Mouse (Mus musculus): ENCODE data around the gene Fitm1. TPM values are rescaled to one million over a fixed set of nuclear protein-coding genes. Genes with fewer than 3 reads are reported as not detected.
A peak's percentile ranks its signal among the peaks of the same experiment; 100 is the strongest.

Gene Fitm1
- polyA plus RNA-seq, 1 experiment from 2014 or later: 0.23 TPM

DNA sequence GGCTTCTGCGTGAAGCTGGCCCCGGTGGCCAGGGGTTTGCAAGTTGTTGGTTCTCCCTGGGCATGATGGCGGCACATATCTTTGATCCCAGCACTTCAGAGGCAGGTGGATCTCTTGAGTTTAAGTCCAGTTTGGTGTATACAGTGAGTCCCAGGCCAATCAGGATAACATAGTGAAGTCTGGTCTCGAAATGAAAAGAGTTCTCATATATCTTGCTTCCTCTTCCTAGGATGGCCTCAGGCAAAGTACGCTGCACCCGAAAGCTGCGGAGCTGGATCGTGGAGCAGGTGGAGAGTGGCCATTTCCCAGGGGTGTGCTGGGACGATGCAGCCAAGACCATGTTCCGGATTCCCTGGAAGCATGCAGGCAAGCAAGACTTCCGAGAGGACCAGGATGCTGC lies 29.4 kb downstream of the Fitm1 start:
- H3K9me3 ChIP-seq: no peaks in the 10 kb centered on the region
- 94% methylated on average over 11 of the region's 11 CpGs for WGBS
- peaks cover 57% of the 10 kb centered on the region for H3K36me3 ChIP-seq (replicated peaks)
- H3K4me3 ChIP-seq: no peak overlapping the region
- H3K9ac ChIP-seq: no peak overlapping the region
- peaks cover 8% of the 10 kb centered on the region for H3K4me1 ChIP-seq
- no peak for ATAC-seq (replicated peaks)
- no peak overlapping the region for H3K4me2 ChIP-seq
- H3K27me3 ChIP-seq (replicated peaks): no peaks in the 10 kb centered on the region
- no peak overlapping the region for H3K27ac ChIP-seq

DNA sequence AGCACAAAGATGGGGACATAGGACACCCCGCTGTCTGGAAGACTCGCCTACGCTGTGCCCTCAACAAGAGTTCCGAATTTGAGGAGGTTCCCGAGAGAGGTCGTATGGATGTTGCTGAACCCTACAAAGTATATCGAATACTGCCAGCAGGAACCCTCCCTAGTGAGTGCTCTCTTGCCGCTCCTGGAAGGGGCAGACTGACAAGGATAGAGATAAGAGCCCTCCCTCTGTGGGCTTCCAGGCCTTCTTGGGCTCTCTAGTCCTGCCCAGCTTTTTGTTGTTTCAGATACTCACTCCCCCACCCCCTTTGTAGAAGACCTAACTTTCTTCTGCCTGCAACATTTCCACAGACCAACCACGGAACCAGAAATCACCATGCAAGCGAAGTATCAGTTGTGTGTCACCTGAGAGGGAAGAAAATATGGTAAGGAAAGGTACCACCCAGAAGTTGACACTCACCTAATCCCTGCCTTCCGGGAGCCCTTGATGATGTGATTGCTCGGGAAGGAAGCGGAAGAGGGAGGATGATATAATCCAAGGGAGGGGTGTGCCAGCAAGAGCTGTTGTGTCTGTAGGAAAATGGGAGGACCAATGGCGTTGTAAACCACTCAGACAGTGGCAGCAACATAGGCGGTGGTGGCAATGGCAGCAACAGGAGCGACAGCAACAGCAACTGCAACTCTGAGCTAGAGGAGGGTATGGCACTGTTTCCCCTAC lies 30.5 kb downstream of the Fitm1 start:
- no peak overlapping the region for H3K9ac ChIP-seq
- H3K36me3 ChIP-seq (replicated peaks): peaks cover 49% of the 10 kb centered on the region
- ATAC-seq (replicated peaks): no peak
- H3K4me1 ChIP-seq: peaks cover 8% of the 10 kb centered on the region
- H3K27me3 ChIP-seq (replicated peaks): no peaks in the 10 kb centered on the region
- WGBS: 94% methylated on average over 16 of the region's 16 CpGs
- no peak overlapping the region for H3K27ac ChIP-seq
- H3K9me3 ChIP-seq: no peaks in the 10 kb centered on the region
- H3K4me2 ChIP-seq: no peak overlapping the region
- no peak overlapping the region for H3K4me3 ChIP-seq

DNA sequence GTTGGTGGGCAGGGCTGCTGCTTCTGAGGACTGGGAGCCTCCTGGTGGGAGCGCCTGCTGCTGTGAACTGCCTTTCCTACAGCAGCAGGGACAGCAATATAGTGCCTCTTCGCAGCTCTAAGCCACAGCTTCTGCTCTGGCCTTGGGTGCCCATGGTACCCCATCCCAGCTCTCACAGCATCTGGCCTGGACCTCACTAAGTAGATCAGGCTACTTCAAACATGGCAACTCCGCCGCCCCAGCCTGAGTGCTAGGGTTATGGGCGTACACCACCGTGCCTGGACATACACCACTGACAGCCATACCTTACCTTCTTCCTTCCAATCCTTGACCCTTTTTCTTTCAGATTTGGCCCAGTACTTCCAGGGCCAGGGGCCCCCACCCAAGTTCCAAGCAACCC lies 32.9 kb downstream of the Fitm1 start:
- H3K9ac ChIP-seq: no peak overlapping the region
- WGBS: 98% methylated on average over 6 of the region's 6 CpGs
- H3K4me2 ChIP-seq: no peak overlapping the region
- ATAC-seq (replicated peaks): no peak
- no peaks in the 10 kb centered on the region for H3K9me3 ChIP-seq
- H3K27ac ChIP-seq: no peak overlapping the region
- H3K36me3 ChIP-seq (replicated peaks): peaks cover 32% of the 10 kb centered on the region
- no peak overlapping the region for H3K4me3 ChIP-seq
- no peaks in the 10 kb centered on the region for H3K27me3 ChIP-seq (replicated peaks)
- H3K4me1 ChIP-seq: peaks cover 8% of the 10 kb centered on the region

DNA sequence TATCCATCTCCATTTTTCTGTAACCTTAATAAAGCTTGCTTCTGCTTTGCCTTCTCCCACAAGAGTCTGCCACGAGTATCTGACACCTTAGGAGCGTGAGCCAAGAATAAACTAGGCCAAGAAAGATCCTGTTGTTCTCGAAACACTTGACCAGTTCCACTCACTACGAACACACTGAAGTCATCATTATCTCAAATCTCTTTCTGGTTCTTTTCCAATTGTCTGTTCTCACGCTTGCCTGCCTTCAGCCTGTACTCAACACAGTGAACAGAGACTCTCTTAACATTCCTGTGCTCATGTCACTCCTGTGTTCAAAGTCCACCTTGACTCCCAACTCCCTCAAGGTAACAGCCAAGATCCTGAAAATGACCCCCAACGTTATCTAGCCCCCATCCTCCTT lies 37.9 kb downstream of the Fitm1 start:
- Histone ChIP-seq H3K4me1 (no peaks in the 10 kb centered on the region), H3K27ac (no peak overlapping the region), H3K27me3 (replicated peaks) (no peaks in the 10 kb centered on the region), H3K4me3 (no peak overlapping the region), H3K9ac (no peak overlapping the region), H3K4me2 (no peak overlapping the region), H3K9me3 (no peaks in the 10 kb centered on the region), H3K36me3 (replicated peaks) (peaks cover 13% of the 10 kb centered on the region)
- no peak for ATAC-seq (replicated peaks)
- WGBS: 63% methylated on average over 6 of the region's 6 CpGs

DNA sequence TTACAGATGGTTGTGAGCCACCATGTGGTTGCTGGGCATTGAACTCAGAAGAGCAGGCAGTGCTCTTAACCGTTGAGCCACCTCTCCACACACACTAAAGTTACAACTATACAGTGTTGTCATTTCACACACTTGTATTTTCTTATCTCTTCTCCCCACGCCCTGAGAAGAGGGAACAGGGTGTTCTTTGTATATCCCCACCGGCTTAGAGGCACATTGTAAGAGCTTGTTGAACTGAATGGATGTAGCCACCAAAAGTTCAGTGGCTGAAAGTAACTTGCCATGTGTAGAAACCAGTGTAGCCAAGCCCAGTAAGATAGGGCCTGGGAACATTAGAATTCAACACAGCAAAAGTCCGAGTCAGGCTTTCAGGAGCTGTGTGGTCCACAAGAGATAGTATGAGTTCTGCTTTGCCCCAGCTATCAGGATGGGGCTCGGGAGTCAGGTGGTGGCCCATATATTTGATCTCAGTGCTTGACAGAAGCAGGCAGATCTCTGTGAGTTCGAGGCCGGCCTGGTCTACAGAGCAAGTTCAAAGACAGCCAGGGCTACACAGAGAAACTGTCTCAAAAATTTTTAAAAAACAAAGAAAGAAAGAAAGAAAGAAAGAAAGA lies 39.3 kb downstream of the Fitm1 start:
- whole genome bisulfite sequencing: 81% methylated on average over 7 of the region's 7 CpGs
- no peaks in the 10 kb centered on the region for H3K4me1 ChIP-seq
- ATAC-seq (replicated peaks): no peak

DNA sequence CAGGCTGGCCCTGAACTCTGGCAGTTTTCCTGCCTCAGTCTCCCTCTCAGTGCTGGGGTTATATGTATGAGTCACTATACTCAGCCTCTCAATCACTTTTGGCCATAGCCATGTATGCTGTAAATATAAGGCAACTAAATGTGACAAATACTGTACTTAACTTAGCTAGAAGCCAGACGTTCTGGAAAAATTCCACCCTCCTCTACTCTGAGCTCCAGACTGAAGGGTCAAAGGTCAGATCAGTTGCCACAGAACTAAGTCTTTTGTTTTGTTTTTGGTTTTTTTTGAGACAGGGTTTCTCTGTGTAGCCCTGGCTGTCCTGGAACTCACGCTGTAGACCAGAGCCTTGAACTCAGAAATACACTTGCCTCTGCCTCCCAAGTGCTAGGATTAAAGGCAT lies 40.5 kb downstream of the Fitm1 start:
- ATAC-seq (replicated peaks): no peak
- no peaks in the 10 kb centered on the region for H3K4me1 ChIP-seq
- 60% methylated on average over 2 of the region's 2 CpGs for WGBS

More for the DNA sequence above, 39.3 kb downstream of the Fitm1 start:
- Histone ChIP-seq H3K27ac (no peak overlapping the region), H3K36me3 (replicated peaks) (peaks cover 3% of the 10 kb centered on the region; the same call in 1 of the 2 replicates), H3K9ac (no peak overlapping the region), H3K9me3 (no peaks in the 10 kb centered on the region), H3K27me3 (replicated peaks) (no peaks in the 10 kb centered on the region), H3K4me3 (no peak overlapping the region), H3K4me2 (no peak overlapping the region)

DNA sequence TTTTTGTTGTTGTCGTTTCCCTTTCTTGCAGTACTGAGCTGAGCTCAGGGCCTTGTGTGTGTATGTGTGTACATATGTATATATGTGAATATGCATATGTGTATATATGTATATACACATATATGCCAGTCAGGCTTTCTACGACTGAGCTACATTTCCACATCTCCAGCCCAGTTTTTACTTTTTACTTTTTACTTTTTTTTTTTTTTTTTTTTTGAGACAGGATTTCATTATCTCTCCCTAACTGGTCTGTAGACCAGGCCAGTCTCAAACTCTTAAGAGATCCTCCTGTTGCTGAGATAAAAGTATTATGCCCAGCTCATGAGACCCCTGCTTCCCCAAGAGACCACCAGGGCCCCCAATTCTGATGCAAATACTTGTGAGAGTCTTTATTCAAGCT lies 41.4 kb downstream of the Fitm1 start:
- Histone ChIP-seq H3K9ac (no peak overlapping the region), H3K4me2 (no peak overlapping the region), H3K27me3 (replicated peaks) (no peaks in the 10 kb centered on the region), H3K9me3 (no peaks in the 10 kb centered on the region), H3K4me3 (no peak overlapping the region), H3K36me3 (replicated peaks) (no peaks in the 10 kb centered on the region), H3K27ac (no peak overlapping the region), H3K4me1 (no peaks in the 10 kb centered on the region)
- ATAC-seq (replicated peaks): no peak
- 94% methylated on average over 2 of the region's 2 CpGs for WGBS

More for the DNA sequence above, 40.5 kb downstream of the Fitm1 start:
- Histone ChIP-seq H3K27me3 (replicated peaks) (no peaks in the 10 kb centered on the region), H3K9me3 (no peaks in the 10 kb centered on the region), H3K27ac (no peak overlapping the region), H3K9ac (no peak overlapping the region), H3K4me2 (no peak overlapping the region), H3K36me3 (replicated peaks) (no peaks in the 10 kb centered on the region), H3K4me3 (no peak overlapping the region)

DNA sequence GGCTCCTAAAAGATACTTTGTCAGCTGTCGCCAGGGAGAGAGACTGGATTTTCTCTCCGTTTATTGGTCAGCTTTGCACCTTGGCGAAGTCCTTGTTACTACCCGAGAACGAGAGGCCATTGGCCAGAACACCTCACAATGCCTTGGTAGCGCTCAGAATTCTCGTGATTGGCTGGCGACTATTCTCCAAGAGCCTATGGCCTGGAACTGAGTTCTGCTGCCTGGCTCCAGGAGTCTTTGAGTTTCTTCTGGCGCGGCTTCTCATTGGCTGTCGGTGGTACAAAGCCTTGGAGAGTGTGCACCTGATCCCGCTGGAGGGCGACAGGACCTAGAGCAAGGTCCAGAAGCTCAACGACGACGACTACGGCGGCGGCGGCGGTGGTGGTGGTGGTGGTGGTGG lies 42.4 kb downstream of the Fitm1 start, which contains the start of gene Rec8:
TSS of gene Rec8 (plus strand) at position 216 of the 400 bp plus-strand sequence.
- Histone ChIP-seq H3K9me3 (no peaks in the 10 kb centered on the region), H3K4me1 (no peaks in the 10 kb centered on the region), H3K36me3 (replicated peaks) (no peaks in the 10 kb centered on the region), H3K27me3 (replicated peaks) (no peaks in the 10 kb centered on the region), H3K9ac (no peak within 1 kb of the TSS), H3K4me2 (peak within 1 kb of the TSS; percentile 31), H3K27ac (no peak within 1 kb of the TSS), H3K4me3 (peak within 1 kb of the TSS; percentile 24)
- peak; percentile 77 for ATAC-seq (replicated peaks)
- 21% methylated on average over 21 of the region's 21 CpGs for WGBS

DNA sequence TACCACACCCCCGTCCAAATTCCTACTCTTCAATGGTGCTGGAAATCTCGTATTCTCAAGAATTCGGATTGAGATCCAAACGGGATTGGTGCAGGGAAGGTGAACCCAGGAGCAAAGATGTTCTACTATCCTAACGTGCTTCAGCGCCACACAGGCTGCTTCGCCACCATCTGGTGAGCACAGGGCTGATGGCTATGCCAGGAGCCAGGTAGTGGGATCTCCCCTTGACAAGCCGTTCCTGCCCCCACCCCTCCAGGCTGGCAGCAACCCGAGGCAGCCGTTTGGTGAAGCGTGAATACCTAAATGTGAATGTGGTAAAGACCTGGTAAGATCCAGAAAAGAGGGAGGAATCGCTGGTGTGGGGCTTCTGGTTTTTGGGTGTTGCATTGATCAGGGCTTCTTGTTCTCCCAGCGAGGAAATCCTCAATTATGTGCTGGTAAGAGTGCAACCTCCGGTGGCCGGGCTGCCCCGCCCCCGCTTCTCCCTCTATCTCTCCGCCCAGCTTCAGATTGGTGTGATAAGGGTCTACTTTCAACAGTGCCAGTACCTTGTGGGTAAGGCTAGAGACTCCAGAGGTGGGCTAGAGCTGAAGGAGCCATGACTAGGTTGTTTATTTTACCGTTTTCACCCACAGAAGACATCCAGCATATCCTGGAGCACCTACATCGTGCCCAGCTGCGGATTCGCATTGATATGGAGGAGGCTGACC lies 43.2 kb downstream of the Fitm1 start:
- no peak for ATAC-seq (replicated peaks)
- H3K27me3 ChIP-seq (replicated peaks): no peaks in the 10 kb centered on the region
- H3K4me3 ChIP-seq: peak overlapping the region; percentile 24
- no peaks in the 10 kb centered on the region for H3K36me3 ChIP-seq (replicated peaks)
- H3K9me3 ChIP-seq: no peaks in the 10 kb centered on the region
- H3K9ac ChIP-seq: no peak overlapping the region
- no peaks in the 10 kb centered on the region for H3K4me1 ChIP-seq
- 58% methylated on average over 22 of the region's 22 CpGs for WGBS
- no peak overlapping the region for H3K27ac ChIP-seq
- peak overlapping the region; percentile 31 for H3K4me2 ChIP-seq

Other genes starting within 250 kb of the Fitm1 start
- 20.8 and 21.6 TPM in 2 replicates for gene Dhrs4, start 96.9 kb upstream of the Fitm1 start, polyA plus RNA-seq (2015; fragmentation: Nextera tagmentation; extraction: Ambion mirVana)
- gene Carmil3, start 85.0 kb upstream of the Fitm1 start, polyA plus RNA-seq (2015; fragmentation: Nextera tagmentation; extraction: Ambion mirVana): 32.4 and 36.1 TPM in 2 replicates
- gene Cpne6, start 65.2 kb upstream of the Fitm1 start, polyA plus RNA-seq (2015; fragmentation: Nextera tagmentation; extraction: Ambion mirVana): 1.9 and 2.1 TPM in 2 replicates
- gene Nrl, start 50.6 kb upstream of the Fitm1 start, polyA plus RNA-seq (2015; fragmentation: Nextera tagmentation; extraction: Ambion mirVana): 0.15 and 0.17 TPM in 2 replicates
- 25.4 and 28.0 TPM in 2 replicates for gene Pck2, start 35.4 kb upstream of the Fitm1 start, polyA plus RNA-seq (2015; fragmentation: Nextera tagmentation; extraction: Ambion mirVana)
- gene Dcaf11, start 15.6 kb upstream of the Fitm1 start, polyA plus RNA-seq (2015; fragmentation: Nextera tagmentation; extraction: Ambion mirVana): 129 and 135 TPM in 2 replicates
- 1.4 TPM in 1 of 2 replicates, not detected in the other for gene A730061H03Rik, start 15.2 kb upstream of the Fitm1 start, polyA plus RNA-seq (2015; fragmentation: Nextera tagmentation; extraction: Ambion mirVana)
- gene Psme1, start 2.5 kb downstream of the Fitm1 start, polyA plus RNA-seq (2015; fragmentation: Nextera tagmentation; extraction: Ambion mirVana): 215 and 217 TPM in 2 replicates
- 29.3 and 32.9 TPM in 2 replicates for gene Emc9, start 9.7 kb downstream of the Fitm1 start, polyA plus RNA-seq (2015; fragmentation: Nextera tagmentation; extraction: Ambion mirVana)
- 150 and 184 TPM in 2 replicates for gene Psme2, start 15.5 kb downstream of the Fitm1 start, polyA plus RNA-seq (2015; fragmentation: Nextera tagmentation; extraction: Ambion mirVana)
- gene Rnf31, start 16.1 kb downstream of the Fitm1 start, polyA plus RNA-seq (2015; fragmentation: Nextera tagmentation; extraction: Ambion mirVana): 23.0 and 24.2 TPM in 2 replicates
- 10.0 and 13.5 TPM in 2 replicates for gene Irf9, start 28.0 kb downstream of the Fitm1 start, polyA plus RNA-seq (2015; fragmentation: Nextera tagmentation; extraction: Ambion mirVana)
- 6.5 and 6.6 TPM in 2 replicates for gene Rec8, start 42.4 kb downstream of the Fitm1 start, polyA plus RNA-seq (2015; fragmentation: Nextera tagmentation; extraction: Ambion mirVana)
- 116 and 121 TPM in 2 replicates for gene Ipo4, start 60.3 kb downstream of the Fitm1 start, polyA plus RNA-seq (2015; fragmentation: Nextera tagmentation; extraction: Ambion mirVana)
- gene Gm49378, start 62.3 kb downstream of the Fitm1 start, polyA plus RNA-seq (2015; fragmentation: Nextera tagmentation; extraction: Ambion mirVana): 0.79 and 1.1 TPM in 2 replicates
- gene Tm9sf1, start 68.2 kb downstream of the Fitm1 start, polyA plus RNA-seq (2015; fragmentation: Nextera tagmentation; extraction: Ambion mirVana): 63.0 and 65.0 TPM in 2 replicates
- 0.41 and 0.43 TPM in 2 replicates for gene Tssk4, start 74.6 kb downstream of the Fitm1 start, polyA plus RNA-seq (2015; fragmentation: Nextera tagmentation; extraction: Ambion mirVana)
- 77.1 and 79.5 TPM in 2 replicates for gene Mdp1, start 84.9 kb downstream of the Fitm1 start, polyA plus RNA-seq (2015; fragmentation: Nextera tagmentation; extraction: Ambion mirVana)
- 42.8 and 43.1 TPM in 2 replicates for gene Gmpr2, start 96.3 kb downstream of the Fitm1 start, polyA plus RNA-seq (2015; fragmentation: Nextera tagmentation; extraction: Ambion mirVana)
- 531 and 550 TPM in 2 replicates for gene Nedd8, start 96.5 kb downstream of the Fitm1 start, polyA plus RNA-seq (2015; fragmentation: Nextera tagmentation; extraction: Ambion mirVana)
- gene Tinf2, start 106.2 kb downstream of the Fitm1 start, polyA plus RNA-seq (2015; fragmentation: Nextera tagmentation; extraction: Ambion mirVana): 25.6 TPM in 2 replicates
- gene Tgm1, start 138.3 kb downstream of the Fitm1 start, polyA plus RNA-seq (2015; fragmentation: Nextera tagmentation; extraction: Ambion mirVana): 0.20 and 0.27 TPM in 2 replicates
- 56.7 and 61.4 TPM in 2 replicates for gene Rabggta, start 146.6 kb downstream of the Fitm1 start, polyA plus RNA-seq (2015; fragmentation: Nextera tagmentation; extraction: Ambion mirVana)
- 61.6 and 68.7 TPM in 2 replicates for gene Dhrs1, start 170.1 kb downstream of the Fitm1 start, polyA plus RNA-seq (2015; fragmentation: Nextera tagmentation; extraction: Ambion mirVana)
- gene Nop9, start 170.1 kb downstream of the Fitm1 start, polyA plus RNA-seq (2015; fragmentation: Nextera tagmentation; extraction: Ambion mirVana): 28.7 and 31.8 TPM in 2 replicates
- gene Cideb, start 182.8 kb downstream of the Fitm1 start, polyA plus RNA-seq (2015; fragmentation: Nextera tagmentation; extraction: Ambion mirVana): 0.25 and 0.66 TPM in 2 replicates
- 0.67 and 0.70 TPM in 2 replicates for gene Ltb4r2, start 185.8 kb downstream of the Fitm1 start, polyA plus RNA-seq (2015; fragmentation: Nextera tagmentation; extraction: Ambion mirVana)
- gene Ltb4r1, start 190.3 kb downstream of the Fitm1 start, polyA plus RNA-seq (2015; fragmentation: Nextera tagmentation; extraction: Ambion mirVana): 0.41 and 0.59 TPM in 2 replicates
- 5.7 and 6.2 TPM in 2 replicates for gene Adcy4, start 208.5 kb downstream of the Fitm1 start, polyA plus RNA-seq (2015; fragmentation: Nextera tagmentation; extraction: Ambion mirVana)
- 2.3 and 2.7 TPM in 2 replicates for gene Ripk3, start 213.2 kb downstream of the Fitm1 start, polyA plus RNA-seq (2015; fragmentation: Nextera tagmentation; extraction: Ambion mirVana)
- 8.4 and 10.8 TPM in 2 replicates for gene Nfatc4, start 247.5 kb downstream of the Fitm1 start, polyA plus RNA-seq (2015; fragmentation: Nextera tagmentation; extraction: Ambion mirVana)

Measured in midbrain, embryonic 15.5 days (tissue).